Mouse (Mus musculus) bone marrow macrophage, adult 2 months (primary cell): ENCODE results near the gene Tmem62.

Source experiments
- CTCF ChIP-seq: IDR thresholded peaks from 2 replicates; pipeline ENCODE4 v1.5.1; 2012; ENCODE audit warnings: low read depth, mild to moderate bottlenecking, low read length, moderate library complexity
- POLR2A ChIP-seq: IDR thresholded peaks from 2 replicates; pipeline ENCODE4 v1.6.1; 2012; ENCODE audit warnings: mild to moderate bottlenecking, low read depth, low read length, borderline replicate concordance

DNA sequence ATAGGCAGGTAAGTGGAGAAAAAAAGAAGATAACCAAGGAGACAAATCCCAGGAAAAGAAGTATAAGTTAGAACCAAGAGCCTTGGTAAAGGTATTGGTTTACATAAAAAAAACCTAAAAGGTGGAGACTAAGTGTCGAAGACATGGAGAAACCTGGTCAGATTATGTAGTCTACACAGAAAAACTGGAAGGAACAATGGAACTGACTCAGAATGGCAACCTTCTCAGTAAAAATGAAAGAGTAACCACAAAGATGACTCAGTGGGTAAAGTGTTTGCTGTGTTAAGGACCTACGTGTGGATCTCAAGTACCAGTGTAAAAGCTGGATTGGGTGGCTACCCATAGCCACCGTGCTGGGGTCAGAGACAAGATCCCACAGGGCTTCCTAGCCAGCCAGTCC lies 43.8 kb upstream of the Tmem62 start:
- TF ChIP-seq CTCF (no peak), POLR2A (no peak)
